Mouse (Mus musculus) hindbrain, embryonic 11.5 days (tissue): Measurements from ENCODE around the gene Pitpnm3. TPM values are rescaled to one million over a fixed set of nuclear protein-coding genes. Genes with fewer than 3 reads are reported as not detected.

Source experiments
- ATAC-seq: fragments of 200-750 bp; cut with Nextera tagmentation; 2 replicates; pipeline ENCODE4 v1.8.0; 2017; ENCODE audit warnings: mild to moderate bottlenecking, moderate TSS enrichment, moderate library complexity; ENCODE audit not compliant: low FRiP score
- DNase-seq: peaks from one replicate; pipeline ENCODE4 v3.0.0-alpha.2; 2015; ENCODE audit warnings: low spot score
- H3K27ac ChIP-seq: fragments of 300-500 bp; sonication (generic); 2 replicates; pipeline ENCODE4 v1.5.1; 2014; ENCODE audit warnings: mild to moderate bottlenecking, low read depth, low read length
- H3K27me3 ChIP-seq: fragments of 300-500 bp; sonication (generic); 2 replicates; pipeline ENCODE4 v1.6.1; 2014; ENCODE audit warnings: mild to moderate bottlenecking, low read length, moderate library complexity, mixed read lengths; ENCODE audit not compliant: control insufficient read depth, insufficient read depth
- H3K36me3 ChIP-seq: fragments of 300-500 bp; sonication (generic); 2 replicates; pipeline ENCODE4 v1.6.1; 2014; ENCODE audit warnings: mild to moderate bottlenecking, low read length, moderate library complexity, mixed read lengths; ENCODE audit not compliant: control insufficient read depth, insufficient read depth
- H3K4me1 ChIP-seq: fragments of 300-500 bp; sonication (generic); replicated peaks from 2 replicates; pipeline ENCODE4 v1.6.1; 2014; ENCODE audit warnings: low read length, mixed read lengths; ENCODE audit not compliant: control insufficient read depth, insufficient read depth
- H3K4me2 ChIP-seq: fragments of 300-500 bp; sonication (generic); replicated peaks from 2 replicates; pipeline ENCODE4 v1.6.1; 2014; ENCODE audit warnings: mild to moderate bottlenecking, low read depth, low read length
- H3K4me3 ChIP-seq: fragments of 300-500 bp; sonication (generic); 2 replicates; pipeline ENCODE4 v1.5.1; 2014; ENCODE audit warnings: low read depth, low read length
- H3K9ac ChIP-seq: fragments of 300-500 bp; sonication (generic); 2 replicates; pipeline ENCODE4 v1.6.1; 2014; ENCODE audit warnings: low read depth, low read length
- H3K9me3 ChIP-seq: fragments of 300-500 bp; sonication (generic); 2 replicates; pipeline ENCODE4 v1.6.1; 2016; ENCODE audit warnings: low read length; ENCODE audit not compliant: control insufficient read depth
- WGBS: fragments of 180-500 bp; shearing (Covaris S2); extraction: QIAGEN DNeasy Blood & Tissue Kit; methylation state at CpG from one replicate; pipeline ENCODE4 v1.1.7; 2014; 5-methylcytosine and 5-hydroxymethylcytosine counted together
- polyA plus RNA-seq: library from polyadenylated mRNA; unstranded; fragments of >200 nt; fragmentation: Nextera tagmentation; extraction: Ambion mirVana; gene quantifications from 2 replicates; pipeline ENCODE4 v1.2.1, GENCODE M21; 2014

Pitpnm3 gene
- polyA plus RNA-seq, 1 experiment from 2014 or later, result 0.48 TPM

DNA sequence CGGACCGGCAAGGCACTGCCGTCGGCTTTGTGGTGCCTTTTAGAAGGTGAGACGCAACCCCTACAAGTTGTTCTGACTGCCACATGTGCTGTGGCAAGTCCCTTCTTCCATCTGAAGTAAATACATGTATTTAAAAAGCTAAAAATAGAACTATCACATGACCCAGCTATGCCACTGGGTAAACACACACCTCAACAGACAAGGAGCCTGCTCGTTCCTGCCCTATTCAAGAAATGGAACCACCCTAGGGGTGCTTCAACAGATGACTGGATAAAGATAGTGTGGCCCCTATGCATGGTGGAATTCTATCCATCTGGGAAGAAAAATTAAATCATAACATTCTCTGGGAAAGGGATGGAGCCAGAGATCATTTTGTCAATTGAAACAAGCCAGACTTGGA is 112.8 kb downstream of the Pitpnm3 start:
- Histone ChIP-seq H3K9ac (no peak overlapping the region), H3K4me3 (no peak overlapping the region), H3K27me3 (no peaks in the 10 kb centered on the region), H3K27ac (no peak overlapping the region), H3K4me2 (no peak overlapping the region), H3K4me1 (no peaks in the 10 kb centered on the region), H3K36me3 (no peaks in the 10 kb centered on the region), H3K9me3 (no peaks in the 10 kb centered on the region)
- DNase-seq (no peak), ATAC-seq (no peak)
- 86% methylated on average over 6 of the region's 6 CpGs for WGBS

DNA sequence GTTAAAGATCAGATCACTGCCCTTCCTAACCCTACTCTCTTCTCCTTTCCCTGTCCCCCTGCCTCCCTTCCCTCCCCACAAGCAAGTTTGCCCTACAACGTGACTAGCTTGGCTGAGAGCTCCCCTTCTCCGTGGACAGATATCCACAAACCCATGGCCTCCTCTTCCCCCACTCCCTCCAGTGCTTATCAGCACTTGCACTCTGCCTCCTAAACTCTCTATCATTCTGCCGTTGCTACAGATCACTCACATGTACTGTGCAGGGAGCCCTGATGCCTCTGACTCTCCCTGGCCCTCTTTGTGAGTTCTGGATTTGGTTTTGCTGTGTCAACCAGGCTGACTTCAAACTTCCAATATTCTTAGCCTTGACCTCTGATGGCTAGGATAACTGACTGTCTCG is 114.6 kb downstream of the Pitpnm3 start:
- no peaks in the 10 kb centered on the region for H3K36me3 ChIP-seq
- no peaks in the 10 kb centered on the region for H3K9me3 ChIP-seq
- H3K4me3 ChIP-seq, result no peak overlapping the region
- ATAC-seq, result no peak
- H3K27ac ChIP-seq, result no peak overlapping the region
- no peak for DNase-seq
- H3K4me2 ChIP-seq, result no peak overlapping the region
- H3K4me1 ChIP-seq, result no peaks in the 10 kb centered on the region
- H3K27me3 ChIP-seq, result no peaks in the 10 kb centered on the region
- no peak overlapping the region for H3K9ac ChIP-seq
- 75% methylated on average over 4 of the region's 4 CpGs for WGBS

DNA sequence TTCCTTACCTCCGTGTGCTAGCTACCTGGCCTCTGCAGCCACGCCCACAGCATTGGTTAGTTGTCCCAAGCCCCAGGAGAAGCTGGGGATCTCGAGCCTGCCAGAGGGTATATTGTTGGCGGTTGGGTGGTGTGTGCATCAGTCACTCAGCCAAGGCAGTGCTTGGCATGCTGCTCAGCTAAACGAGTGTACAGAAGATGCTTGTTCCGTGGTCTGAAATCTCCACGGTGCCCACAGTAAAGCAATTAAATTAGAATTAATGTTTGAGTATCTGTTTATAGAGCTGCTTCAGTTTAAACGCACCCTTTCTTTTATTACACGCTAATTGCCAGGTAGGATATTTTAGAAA is 118.4 kb downstream of the Pitpnm3 start:
- WGBS, result 82% methylated on average over 9 of the region's 9 CpGs

DNA sequence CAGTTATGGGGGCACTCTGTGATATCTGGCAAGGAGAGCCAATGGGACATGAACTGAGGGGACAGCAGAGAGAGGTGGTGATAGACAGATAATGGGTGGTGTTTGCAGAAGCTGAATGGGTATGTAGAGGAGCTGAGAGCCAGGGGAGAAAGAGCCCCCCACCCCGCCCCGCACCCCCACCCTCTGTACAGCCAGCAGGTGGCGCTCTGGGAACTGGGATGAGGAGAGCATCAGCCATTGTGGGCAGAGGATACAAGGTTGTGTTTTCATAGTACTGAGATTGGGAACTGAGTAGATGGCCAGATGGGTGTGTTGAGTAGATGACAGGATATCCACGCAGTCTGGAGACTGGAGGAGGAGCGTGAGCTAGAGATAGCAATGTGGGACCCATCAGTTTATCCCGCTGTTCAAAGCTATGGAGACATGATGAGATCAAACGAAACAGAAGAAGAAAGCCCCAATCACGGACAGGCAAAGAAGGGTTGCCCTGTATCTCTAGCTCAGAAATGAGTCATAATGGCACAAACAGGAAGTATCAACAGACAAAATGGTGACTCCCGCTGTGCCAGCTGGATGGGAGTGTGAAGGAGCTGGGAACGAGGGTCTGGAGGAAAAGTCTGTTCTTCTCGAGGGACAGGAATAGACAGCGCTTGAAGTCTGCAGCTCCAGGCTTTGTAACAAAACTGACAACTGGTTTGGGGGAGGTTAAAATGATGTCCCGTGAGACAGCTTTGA is 118.9 kb downstream of the Pitpnm3 start:
- WGBS, result 77% methylated on average over 13 of the region's 13 CpGs
- Histone ChIP-seq H3K9me3 (no peaks in the 10 kb centered on the region), H3K4me1 (no peaks in the 10 kb centered on the region), H3K4me3 (no peak overlapping the region), H3K4me2 (no peak overlapping the region), H3K27ac (no peak overlapping the region), H3K27me3 (no peaks in the 10 kb centered on the region), H3K36me3 (no peaks in the 10 kb centered on the region), H3K9ac (no peak overlapping the region)
- DNase-seq (no peak), ATAC-seq (no peak)

More for the DNA sequence above, 118.4 kb downstream of the Pitpnm3 start:
- no peak overlapping the region for H3K4me2 ChIP-seq
- no peaks in the 10 kb centered on the region for H3K27me3 ChIP-seq
- H3K9me3 ChIP-seq, result no peaks in the 10 kb centered on the region
- no peak overlapping the region for H3K4me3 ChIP-seq
- DNase-seq, result no peak
- ATAC-seq, result no peak
- H3K4me1 ChIP-seq, result no peaks in the 10 kb centered on the region
- H3K9ac ChIP-seq, result no peak overlapping the region
- H3K36me3 ChIP-seq, result no peaks in the 10 kb centered on the region
- H3K27ac ChIP-seq, result no peak overlapping the region

DNA sequence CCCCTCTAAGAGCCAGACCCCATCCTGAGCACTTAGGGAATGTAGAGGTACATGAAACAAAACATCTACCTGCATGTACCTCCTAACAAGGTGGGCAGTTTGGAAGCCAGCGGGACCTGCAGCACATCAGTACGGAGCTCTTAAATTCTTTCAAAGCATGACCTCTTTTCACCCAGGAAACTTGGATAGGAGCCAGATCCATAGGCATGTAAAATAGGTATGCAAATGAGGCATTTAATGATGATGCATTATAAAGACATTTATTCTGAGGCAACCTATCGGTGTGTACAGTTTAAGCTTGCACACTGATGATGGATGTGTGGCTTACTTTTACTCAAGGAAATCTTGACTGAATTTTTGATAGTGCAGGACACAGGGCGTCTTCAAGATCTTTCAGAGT is 120.9 kb downstream of the Pitpnm3 start:
- Histone ChIP-seq H3K36me3 (no peaks in the 10 kb centered on the region), H3K4me3 (no peak overlapping the region), H3K4me2 (no peak overlapping the region), H3K4me1 (no peaks in the 10 kb centered on the region), H3K27me3 (no peaks in the 10 kb centered on the region), H3K9me3 (no peaks in the 10 kb centered on the region), H3K9ac (no peak overlapping the region), H3K27ac (no peak overlapping the region)
- ATAC-seq, result no peak
- WGBS, result 73% methylated on average over 4 of the region's 4 CpGs
- no peak for DNase-seq

DNA sequence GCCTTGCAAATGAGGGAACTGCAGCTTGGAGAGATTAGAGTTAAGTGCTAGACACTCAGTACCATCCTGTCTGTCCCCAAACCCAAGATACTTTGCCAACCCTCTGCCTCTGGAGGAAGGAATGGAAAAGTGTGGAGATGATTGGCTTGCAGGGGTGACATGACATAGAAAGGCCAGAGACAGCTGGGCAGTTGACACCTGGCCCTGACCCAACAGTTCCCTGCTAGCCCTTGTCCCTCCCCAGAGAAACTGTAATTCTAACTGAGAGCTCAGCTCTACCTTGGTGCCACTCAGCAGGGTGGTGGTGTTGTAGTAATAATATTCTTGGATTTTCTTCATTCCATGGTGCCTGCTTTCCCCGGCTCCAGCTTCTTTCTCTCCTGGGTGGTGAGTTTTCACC is 123.6 kb downstream of the Pitpnm3 start:
- no peak for ATAC-seq
- Histone ChIP-seq H3K4me3 (no peak overlapping the region), H3K9me3 (no peaks in the 10 kb centered on the region), H3K36me3 (no peaks in the 10 kb centered on the region), H3K9ac (no peak overlapping the region), H3K4me1 (no peaks in the 10 kb centered on the region), H3K27ac (no peak overlapping the region), H3K27me3 (no peaks in the 10 kb centered on the region), H3K4me2 (no peak overlapping the region)
- DNase-seq, result no peak
- 64% methylated on average over 1 of the region's 1 CpGs for WGBS

DNA sequence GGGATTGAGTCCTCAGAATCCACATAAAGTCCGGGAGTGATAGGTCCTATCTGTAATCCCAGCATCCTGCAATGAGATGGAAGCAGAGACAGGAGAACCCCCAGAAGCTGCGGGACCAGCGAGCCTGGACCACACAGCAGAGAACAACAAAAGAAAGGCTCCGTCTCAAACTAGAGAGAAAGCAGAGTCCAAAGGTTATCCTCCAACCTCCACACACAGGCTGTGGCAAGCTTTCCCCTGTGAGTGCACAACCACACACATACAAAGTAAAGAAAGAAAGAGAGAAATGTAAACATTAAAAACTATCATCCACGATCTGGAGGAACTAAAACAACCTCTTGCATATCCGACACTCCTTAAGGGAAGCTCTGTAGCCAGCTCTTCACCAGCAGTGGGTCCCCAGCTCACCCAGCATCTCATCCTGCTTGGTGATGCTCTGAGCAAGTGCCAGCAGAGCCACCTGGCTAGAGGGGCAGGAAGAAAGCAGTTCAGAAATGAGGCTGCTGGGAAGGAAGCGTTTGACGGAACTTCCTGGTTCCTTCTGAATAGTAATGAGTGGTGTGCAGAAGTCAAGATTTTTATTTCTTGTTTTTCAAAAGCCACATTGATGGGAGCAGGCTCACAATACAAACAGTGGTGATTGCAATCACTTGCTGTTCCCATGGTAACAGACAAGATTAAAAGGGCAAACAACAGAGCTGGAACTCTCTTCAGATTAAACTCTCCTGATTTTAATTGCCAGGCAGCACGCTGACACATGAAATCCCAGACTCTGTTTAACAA is 124.4 kb downstream of the Pitpnm3 start:
- no peak overlapping the region for H3K9ac ChIP-seq
- no peak overlapping the region for H3K4me2 ChIP-seq
- 66% methylated on average over 9 of the region's 9 CpGs for WGBS
- no peak overlapping the region for H3K4me3 ChIP-seq
- no peaks in the 10 kb centered on the region for H3K27me3 ChIP-seq
- ATAC-seq, result no peak
- no peak overlapping the region for H3K27ac ChIP-seq
- no peaks in the 10 kb centered on the region for H3K36me3 ChIP-seq
- no peaks in the 10 kb centered on the region for H3K9me3 ChIP-seq
- DNase-seq, result no peak
- no peaks in the 10 kb centered on the region for H3K4me1 ChIP-seq

DNA sequence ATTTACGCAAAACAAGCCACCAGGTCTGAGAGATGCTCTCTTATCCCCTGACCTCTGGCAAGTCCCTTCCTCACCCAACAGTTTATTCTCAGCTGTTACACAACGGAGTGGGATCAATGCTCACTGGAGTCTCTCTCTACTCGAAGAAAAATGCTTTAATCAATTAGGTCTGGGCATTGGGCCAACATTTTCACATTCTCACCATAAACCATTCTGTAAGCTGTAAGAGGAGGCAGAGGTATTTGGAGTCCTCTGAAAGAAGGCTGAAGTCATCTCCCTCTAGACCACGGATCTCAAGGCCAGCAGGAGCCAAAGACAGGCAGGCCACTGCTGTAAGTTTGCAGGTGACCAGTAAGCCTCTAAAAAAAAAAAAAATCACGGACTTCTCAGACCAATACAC is 125.2 kb downstream of the Pitpnm3 start:
- Histone ChIP-seq H3K9ac (no peak overlapping the region), H3K9me3 (no peaks in the 10 kb centered on the region), H3K4me1 (no peaks in the 10 kb centered on the region), H3K36me3 (no peaks in the 10 kb centered on the region), H3K27ac (no peak overlapping the region), H3K27me3 (no peaks in the 10 kb centered on the region), H3K4me3 (no peak overlapping the region), H3K4me2 (no peak overlapping the region)
- WGBS, result 70% methylated on average over 5 of the region's 5 CpGs
- ATAC-seq (no peak), DNase-seq (no peak)

DNA sequence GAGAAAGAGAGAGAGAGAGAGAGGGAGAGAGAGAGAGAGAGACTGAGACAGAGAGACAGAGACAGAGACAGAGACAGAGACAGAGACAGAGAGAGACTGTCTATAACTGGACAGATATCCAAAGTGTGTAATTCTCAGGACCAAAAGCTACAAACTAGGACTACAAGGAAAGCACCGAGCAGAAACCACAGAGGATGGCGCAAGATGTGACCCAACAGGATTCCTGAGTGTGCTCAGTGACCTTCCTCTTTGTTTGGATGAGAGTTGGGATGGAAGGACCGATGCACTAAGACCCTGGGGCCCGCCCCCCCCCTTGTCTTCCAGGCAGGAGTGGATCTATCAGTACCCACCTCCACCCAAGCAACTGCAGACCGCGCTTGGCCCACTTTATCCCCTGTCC is 130.0 kb downstream of the Pitpnm3 start:
- DNase-seq (no peak), ATAC-seq (no peak)
- no peaks in the 10 kb centered on the region for H3K9me3 ChIP-seq
- H3K4me1 ChIP-seq, result no peaks in the 10 kb centered on the region
- no peak overlapping the region for H3K4me3 ChIP-seq
- H3K4me2 ChIP-seq, result no peak overlapping the region
- WGBS, result 86% methylated on average over 6 of the region's 6 CpGs
- H3K27ac ChIP-seq, result no peak overlapping the region
- no peak overlapping the region for H3K9ac ChIP-seq
- no peaks in the 10 kb centered on the region for H3K27me3 ChIP-seq
- no peaks in the 10 kb centered on the region for H3K36me3 ChIP-seq
